Mouse (Mus musculus): ENCODE measurements at regions not wholly inside any gene's neighbourhood (a gene's known extent, or its start where the extent isn't known, plus 50 kb on each side); places are given as distances from the start of the nearest gene placed in this dataset.

GRCm38 (mm10) chr2:75403791-75404190, 255.3 kb upstream of the Hnrnpa3 start:
- no peak for TF ChIP-seq POLR2A (IDR thresholded peaks at IDR 0.05; ENCODE audit: extremely low read depth, insufficient read depth, low read length)
- TF ChIP-seq CTCF (IDR thresholded peaks at IDR 0.05; ENCODE audit: extremely low read depth, insufficient read depth, low read length) = no peak
